33 mouse cellular contexts compared by ENCODE assay signal in genomic region chr14:75337884-75338283, GRCm38 (mm10). TPM values are rescaled to one million over a fixed set of nuclear protein-coding genes. Genes with fewer than 3 reads are reported as not detected.
DNase-seq lines count a peak whose midpoint lies in the region; ATAC-seq and TF ChIP-seq lines count a peak whose summit lies in the region.
"Had no signal": no experiment of that assay in that cellular context is flagged by ENCODE, and none has a peak within 500 bp of the region (broad histone marks: within the 10 kb centered on the region; RNA-seq: fewer than 3 reads in every experiment).

No protein-coding gene starts in this region.

- WGBS in kidney, postnatal 0 days, result 84% methylated on average over 2 of the region's 2 CpGs
- 84% methylated on average over 2 of the region's 2 CpGs for WGBS in liver, embryonic 12.5 days (ENCODE audit: insufficient replicate concordance)
- WGBS in liver, postnatal 0 days (ENCODE audit: insufficient replicate concordance), result 63% methylated on average over 2 of the region's 2 CpGs
- WGBS in midbrain, embryonic 14.5 days, result 94% methylated on average over 2 of the region's 2 CpGs

- no peak for DNase-seq in kidney, postnatal 0 days (ENCODE audit: low spot score)
- DNase-seq in kidney, postnatal 4 days, result no peak
- peak; percentile 41 to 53 for DNase-seq in kidney, postnatal 36 days
- peak; percentile 29 for DNase-seq in liver, postnatal 0 days
- DNase-seq in midbrain, embryonic 14.5 days, result no peak
- DNase-seq in spleen, postnatal 10 days (ENCODE audit: low spot score in 2 of 2), result no peak
- DNase-seq: adrenal gland, adult 2 months; adrenal gland, postnatal 36 days; B cell, adult 2 months; cerebellum, adult 18-20 months; cerebellum, postnatal 10 days; gastrocnemius, postnatal 10 days; heart, postnatal 10 days; lung, postnatal 36 days; retina, postnatal 1 day; right cerebral cortex, postnatal 14 days; thymus, adult 2 months; thymus, postnatal 36 days had no signal

- H3K4me3 ChIP-seq in kidney, postnatal 0 days (replicated peaks; ENCODE audit: low read depth, low read length), result no peak overlapping the region
- H3K4me3 ChIP-seq in liver, embryonic 12.5 days, result no peak overlapping the region
- no peak overlapping the region for H3K4me3 ChIP-seq in liver, postnatal 0 days (ENCODE audit: low read depth, low read length)
- no peak overlapping the region for H3K4me3 ChIP-seq in midbrain, embryonic 14.5 days (replicated peaks; ENCODE audit: low read depth, low read length)
- H3K4me3 ChIP-seq: embryonic facial prominence, embryonic 13.5 days; forebrain, embryonic 10.5 days; forebrain, embryonic 15.5 days; heart, embryonic 13.5 days; limb, embryonic 10.5 days; limb, embryonic 15.5 days; megakaryocyte, embryonic 14.5 days; midbrain, embryonic 12.5 days; neural tube, embryonic 15.5 days; stomach, embryonic 15.5 days had no signal

- no peak overlapping the region for H3K4me2 ChIP-seq in kidney, postnatal 0 days (ENCODE audit: low read length)
- H3K4me2 ChIP-seq in liver, embryonic 12.5 days, result no peak overlapping the region
- H3K4me2 ChIP-seq in liver, postnatal 0 days (ENCODE audit: low read depth, low read length), result no peak overlapping the region
- H3K4me2 ChIP-seq in midbrain, embryonic 14.5 days (ENCODE audit: low read length), result no peak overlapping the region
- H3K4me2 ChIP-seq: embryonic facial prominence, embryonic 13.5 days; forebrain, embryonic 15.5 days; heart, embryonic 13.5 days; hindbrain, embryonic 14.5 days; limb, embryonic 15.5 days; midbrain, embryonic 12.5 days; neural tube, embryonic 15.5 days; stomach, embryonic 15.5 days had no signal

- H3K4me1 ChIP-seq in kidney, postnatal 0 days (replicated peaks; ENCODE audit: insufficient read depth, low read length), result no peaks in the 10 kb centered on the region
- no peaks in the 10 kb centered on the region for H3K4me1 ChIP-seq in liver, embryonic 12.5 days
- H3K4me1 ChIP-seq in liver, postnatal 0 days (ENCODE audit: insufficient read depth), result no peaks in the 10 kb centered on the region
- no peaks in the 10 kb centered on the region for H3K4me1 ChIP-seq in midbrain, embryonic 14.5 days (ENCODE audit: control insufficient read depth, insufficient read depth, low read length)
- H3K4me1 ChIP-seq: embryonic facial prominence, embryonic 13.5 days; forebrain, embryonic 10.5 days; forebrain, embryonic 15.5 days; heart, embryonic 13.5 days; limb, embryonic 10.5 days; midbrain, embryonic 12.5 days; neural tube, embryonic 15.5 days; stomach, embryonic 15.5 days had no signal

- TF ChIP-seq EP300 in liver, postnatal 0 days (IDR thresholded peaks at IDR 0.05; ENCODE audit: low read depth), result peak; percentile 66; the same call in 1 of the 2 replicates

- H3K36me3 ChIP-seq in kidney, postnatal 0 days (ENCODE audit: insufficient read depth, low read length), result peaks cover 7% of the 10 kb centered on the region; the same call in 1 of the 2 replicates
- H3K36me3 ChIP-seq in liver, embryonic 12.5 days, result peaks cover 59% of the 10 kb centered on the region
- H3K36me3 ChIP-seq in liver, postnatal 0 days (replicated peaks; ENCODE audit: insufficient read depth, low read length), result peaks cover 34% of the 10 kb centered on the region
- peaks cover 48% of the 10 kb centered on the region for H3K36me3 ChIP-seq in midbrain, embryonic 14.5 days (ENCODE audit: control insufficient read depth, insufficient read depth, low read length)

- H3K27ac ChIP-seq in kidney, postnatal 0 days, result no peak overlapping the region
- no peak overlapping the region for H3K27ac ChIP-seq in liver, embryonic 12.5 days
- peak overlapping the region; percentile 81 for H3K27ac ChIP-seq in liver, postnatal 0 days (ENCODE audit: low read depth)
- H3K27ac ChIP-seq in midbrain, embryonic 14.5 days (replicated peaks; ENCODE audit: low read depth, low read length), result no peak overlapping the region
- H3K27ac ChIP-seq: embryonic facial prominence, embryonic 13.5 days; forebrain, embryonic 10.5 days; forebrain, embryonic 15.5 days; heart, embryonic 13.5 days; hindbrain, embryonic 14.5 days; limb, embryonic 10.5 days; limb, embryonic 15.5 days; midbrain, embryonic 12.5 days; neural tube, embryonic 15.5 days; stomach, embryonic 15.5 days had no signal

- H3K9ac ChIP-seq in kidney, postnatal 0 days (ENCODE audit: low read depth, low read length), result no peak overlapping the region
- no peak overlapping the region for H3K9ac ChIP-seq in liver, embryonic 12.5 days
- H3K9ac ChIP-seq in liver, postnatal 0 days (replicated peaks), result no peak overlapping the region; the same call in 1 of the 2 replicates
- H3K9ac ChIP-seq in midbrain, embryonic 14.5 days (replicated peaks; ENCODE audit: low read length), result no peak overlapping the region
- H3K9ac ChIP-seq: embryonic facial prominence, embryonic 13.5 days; forebrain, embryonic 15.5 days; heart, embryonic 13.5 days; hindbrain, embryonic 14.5 days; limb, embryonic 15.5 days; midbrain, embryonic 12.5 days; neural tube, embryonic 15.5 days; stomach, embryonic 15.5 days had no signal

- no peak for TF ChIP-seq CTCF in kidney, postnatal 0 days (IDR thresholded peaks at IDR 0.05; ENCODE audit: low read depth)
- TF ChIP-seq CTCF in liver, postnatal 0 days (IDR thresholded peaks at IDR 0.05; ENCODE audit: low read depth), result no peak

- no peaks in the 10 kb centered on the region for H3K27me3 ChIP-seq in kidney, postnatal 0 days (ENCODE audit: insufficient read depth, low read length)
- no peaks in the 10 kb centered on the region for H3K27me3 ChIP-seq in liver, embryonic 12.5 days (replicated peaks)
- H3K27me3 ChIP-seq in liver, postnatal 0 days (ENCODE audit: insufficient read depth, low read length), result no peaks in the 10 kb centered on the region
- H3K27me3 ChIP-seq in midbrain, embryonic 14.5 days (ENCODE audit: control insufficient read depth, insufficient read depth, low read length), result no peaks in the 10 kb centered on the region
- H3K27me3 ChIP-seq: CH12.LX; embryonic facial prominence, embryonic 13.5 days; forebrain, embryonic 15.5 days; heart, embryonic 13.5 days; limb, embryonic 15.5 days; megakaryocyte, embryonic 14.5 days; midbrain, embryonic 12.5 days; neural tube, embryonic 15.5 days; stomach, embryonic 15.5 days had no signal

- no peaks in the 10 kb centered on the region for H3K9me3 ChIP-seq in kidney, postnatal 0 days (replicated peaks; ENCODE audit: low read length)
- no peaks in the 10 kb centered on the region for H3K9me3 ChIP-seq in liver, embryonic 12.5 days (replicated peaks)
- no peaks in the 10 kb centered on the region for H3K9me3 ChIP-seq in liver, postnatal 0 days (ENCODE audit: low read length)
- no peaks in the 10 kb centered on the region for H3K9me3 ChIP-seq in midbrain, embryonic 14.5 days (ENCODE audit: control insufficient read depth, low read length)
- H3K9me3 ChIP-seq: embryonic facial prominence, embryonic 13.5 days; forebrain, embryonic 10.5 days; forebrain, embryonic 15.5 days; heart, embryonic 13.5 days; limb, embryonic 10.5 days; limb, embryonic 15.5 days; megakaryocyte, embryonic 14.5 days; midbrain, embryonic 12.5 days; neural tube, embryonic 15.5 days; stomach, embryonic 15.5 days had no signal

- peak; percentile 59; the same call in 1 of the 2 replicates for ATAC-seq in kidney, postnatal 0 days (replicated peaks; ENCODE audit: low FRiP score, low read depth)
- ATAC-seq in liver, embryonic 12.5 days, result 0 out of 2 replicates have a peak, but pooled peaks have one; percentile 4
- ATAC-seq in liver, postnatal 0 days, result peak; percentile 99
- no peak for ATAC-seq in midbrain, embryonic 14.5 days (ENCODE audit: low FRiP score, low TSS enrichment)
- ATAC-seq: activated CD4-positive, CD25-positive, alpha-beta regulatory T cell, adult 4 months; forebrain, embryonic 15.5 days; intestine, postnatal 0 days had no signal

RNA-seq across cellular contexts. Expression of gene Zc3h13, which starts 53.7 kb away (rescaled TPM):
- polyA plus RNA-seq in kidney, postnatal 0 days (2015; fragmentation: Nextera tagmentation; extraction: Ambion mirVana), result 27.1 and 28.0 TPM in 2 replicates
- 20.1 TPM in 2 replicates for polyA plus RNA-seq in liver, embryonic 12.5 days (2016; fragmentation: Nextera tagmentation; extraction: Ambion mirVana)
- polyA plus RNA-seq in liver, postnatal 0 days (2015; fragmentation: Nextera tagmentation; extraction: Ambion mirVana), result 17.5 and 19.7 TPM in 2 replicates
- polyA plus RNA-seq in midbrain, embryonic 14.5 days (2014; fragmentation: Nextera tagmentation; extraction: Ambion mirVana), result 34.5 and 40.1 TPM in 2 replicates

Comparison
In these comparisons a context has a peak if more than half of its experiments do, and no peak if none do; other contexts are left out.
1. DNase-seq: peak in kidney, postnatal 36 days (2 of 2) and liver, postnatal 0 days (single experiment); none in kidney, postnatal 0 days (single experiment), kidney, postnatal 4 days (0 of 2), midbrain, embryonic 14.5 days (single experiment) and spleen, postnatal 10 days (0 of 2).